Mouse (Mus musculus) embryonic facial prominence, embryonic 14.5 days (tissue): Measurements from ENCODE around the gene Sec14l5. TPM values are rescaled to one million over a fixed set of nuclear protein-coding genes. Genes with fewer than 3 reads are reported as not detected.

ENCODE experiments used
- ATAC-seq: fragments of 200-750 bp; cut with Nextera tagmentation; 2 replicates; pipeline ENCODE4 v1.8.0; 2017; ENCODE audit warnings: low read depth, moderate number of reproducible peaks, moderate TSS enrichment
- DNase-seq: peaks from one replicate; pipeline ENCODE4 v3.0.0-alpha.2; 2015; ENCODE audit warnings: low spot score
- H3K27ac ChIP-seq: fragments of 300-500 bp; sonication (generic); replicated peaks from 2 replicates; pipeline ENCODE4 v1.5.1; 2014; ENCODE audit warnings: low read depth, mild to moderate bottlenecking, low read length, moderate library complexity
- H3K27me3 ChIP-seq: fragments of 300-500 bp; sonication (generic); replicated peaks from 2 replicates; pipeline ENCODE4 v1.6.1; 2014; ENCODE audit warnings: low read length; ENCODE audit not compliant: control insufficient read depth, insufficient read depth
- H3K36me3 ChIP-seq: fragments of 300-500 bp; sonication (generic); 2 replicates; pipeline ENCODE4 v1.6.1; 2014; ENCODE audit warnings: low read length, mixed read lengths; ENCODE audit not compliant: control insufficient read depth, insufficient read depth
- H3K4me1 ChIP-seq: fragments of 300-500 bp; sonication (generic); 2 replicates; pipeline ENCODE4 v1.6.1; 2014; ENCODE audit warnings: antibody characterized with exemption, low read length; ENCODE audit not compliant: control insufficient read depth, insufficient read depth
- H3K4me2 ChIP-seq: fragments of 300-500 bp; sonication (generic); 2 replicates; pipeline ENCODE4 v1.6.1; 2014; ENCODE audit warnings: low read depth, mild to moderate bottlenecking, low read length, moderate library complexity, mixed read lengths
- H3K4me3 ChIP-seq: fragments of 300-500 bp; sonication (generic); 2 replicates; pipeline ENCODE4 v1.5.1; 2014; ENCODE audit warnings: low read depth, mild to moderate bottlenecking, low read length
- H3K9ac ChIP-seq: fragments of 300-500 bp; sonication (generic); 2 replicates; pipeline ENCODE4 v1.6.1; 2014; ENCODE audit warnings: low read depth, mild to moderate bottlenecking, low read length, moderate library complexity, mixed read lengths
- H3K9me3 ChIP-seq: fragments of 300-500 bp; sonication (generic); 2 replicates; pipeline ENCODE4 v1.6.1; 2016; ENCODE audit warnings: low read length; ENCODE audit not compliant: control insufficient read depth
- WGBS: fragments of 180-500 bp; shearing (Covaris S2); extraction: QIAGEN DNeasy Blood & Tissue Kit; methylation state at CpG from one replicate; pipeline ENCODE4 v1.1.7; 2014; 5-methylcytosine and 5-hydroxymethylcytosine counted together
- polyA plus RNA-seq: library from polyadenylated mRNA; unstranded; fragments of >200 nt; fragmentation: Nextera tagmentation; extraction: Ambion mirVana; gene quantifications from 2 replicates; pipeline ENCODE4 v1.2.1, GENCODE M21; 2014

Sec14l5 gene
- polyA plus RNA-seq = 0.22 and 0.36 TPM in 2 replicates

- peak within 1 kb of the TSS; percentile 56 for H3K4me2 ChIP-seq
- peak; percentile 35 for ATAC-seq
- peak within 1 kb of the TSS; percentile 30 for H3K4me3 ChIP-seq
- WGBS = 13% methylated on average over 13 of the region's 13 CpGs
- H3K36me3 ChIP-seq = no peaks in the 10 kb centered on the region
- H3K27me3 ChIP-seq = peaks cover 5% of the 10 kb centered on the region
- no peak within 1 kb of the TSS for H3K27ac ChIP-seq
- H3K9me3 ChIP-seq = no peaks in the 10 kb centered on the region
- DNase-seq = no peak
- H3K4me1 ChIP-seq = peaks cover 3% of the 10 kb centered on the region; the same call in 1 of the 2 replicates
- peak within 1 kb of the TSS; percentile 30; the same call in 1 of the 2 replicates for H3K9ac ChIP-seq
Measured at GRCm38 (mm10) chr16:5147037-5147385, at the start of gene Sec14l5. Gene Sec14l5 (plus strand): TSS chr16:5147109.

GRCm38 (mm10) chr16:5101000-5101399, 45.9 kb upstream of the Sec14l5 start:
- no peaks in the 10 kb centered on the region for H3K36me3 ChIP-seq
- no peaks in the 10 kb centered on the region for H3K27me3 ChIP-seq
- no peak overlapping the region for H3K27ac ChIP-seq
- H3K4me2 ChIP-seq = no peak overlapping the region
- no peak overlapping the region for H3K9ac ChIP-seq
- ATAC-seq = no peak
- no peak for DNase-seq
- H3K9me3 ChIP-seq = no peaks in the 10 kb centered on the region
- WGBS = 80% methylated on average over 4 of the region's 6 CpGs
- no peaks in the 10 kb centered on the region for H3K4me1 ChIP-seq
- no peak overlapping the region for H3K4me3 ChIP-seq

- ATAC-seq (no peak), DNase-seq (no peak)
- 52% methylated on average over 7 of the region's 7 CpGs for WGBS
- no peak overlapping the region for H3K27ac ChIP-seq
- no peak overlapping the region for H3K9ac ChIP-seq
- H3K4me3 ChIP-seq = no peak overlapping the region
- H3K4me2 ChIP-seq = no peak overlapping the region
- no peaks in the 10 kb centered on the region for H3K36me3 ChIP-seq
- H3K27me3 ChIP-seq = no peaks in the 10 kb centered on the region
- H3K9me3 ChIP-seq = no peaks in the 10 kb centered on the region
- H3K4me1 ChIP-seq = peaks cover 19% of the 10 kb centered on the region
Measured at GRCm38 (mm10) chr16:5109877-5110276, 37.0 kb upstream of the Sec14l5 start.

GRCm38 (mm10) chr16:5111021-5111420, 35.9 kb upstream of the Sec14l5 start:
- Histone ChIP-seq H3K36me3 (no peaks in the 10 kb centered on the region), H3K4me3 (no peak overlapping the region), H3K9ac (no peak overlapping the region), H3K27ac (no peak overlapping the region), H3K27me3 (no peaks in the 10 kb centered on the region), H3K4me1 (peaks cover 19% of the 10 kb centered on the region), H3K9me3 (no peaks in the 10 kb centered on the region), H3K4me2 (no peak overlapping the region)
- peak; percentile 42 for DNase-seq
- WGBS = 84% methylated on average over 3 of the region's 3 CpGs
- ATAC-seq = peak; percentile 23; the same call in 1 of the 2 replicates

- H3K4me3 ChIP-seq = no peak overlapping the region
- no peak overlapping the region for H3K4me2 ChIP-seq
- H3K9ac ChIP-seq = no peak overlapping the region
- H3K36me3 ChIP-seq = no peaks in the 10 kb centered on the region
- ATAC-seq = peak; percentile 69
- peaks cover 19% of the 10 kb centered on the region for H3K4me1 ChIP-seq
- 39% methylated on average over 4 of the region's 4 CpGs for WGBS
- peak; percentile 74 for DNase-seq
- H3K27me3 ChIP-seq = no peaks in the 10 kb centered on the region
- peak overlapping the region; percentile 69 for H3K27ac ChIP-seq
- no peaks in the 10 kb centered on the region for H3K9me3 ChIP-seq
Measured at GRCm38 (mm10) chr16:5113002-5113550, 33.8 kb upstream of the Sec14l5 start.

- H3K4me1 ChIP-seq = peaks cover 19% of the 10 kb centered on the region
- H3K27me3 ChIP-seq = no peaks in the 10 kb centered on the region
- peak overlapping the region; percentile 59; the same call in 1 of the 2 replicates for H3K27ac ChIP-seq
- no peak overlapping the region for H3K4me3 ChIP-seq
- peak; percentile 71 for ATAC-seq
- no peak overlapping the region for H3K4me2 ChIP-seq
- no peak overlapping the region for H3K9ac ChIP-seq
- H3K36me3 ChIP-seq = no peaks in the 10 kb centered on the region
- WGBS = 64% methylated on average over 2 of the region's 2 CpGs
- DNase-seq = peak; percentile 65
- H3K9me3 ChIP-seq = no peaks in the 10 kb centered on the region
Measured at GRCm38 (mm10) chr16:5113582-5113981, 33.3 kb upstream of the Sec14l5 start.

- H3K36me3 ChIP-seq = no peaks in the 10 kb centered on the region
- no peaks in the 10 kb centered on the region for H3K27me3 ChIP-seq
- DNase-seq (no peak), ATAC-seq (no peak)
- H3K4me2 ChIP-seq = no peak overlapping the region
- H3K4me1 ChIP-seq = no peaks in the 10 kb centered on the region
- no peaks in the 10 kb centered on the region; the same call in 1 of the 2 replicates for H3K9me3 ChIP-seq
- no peak overlapping the region for H3K4me3 ChIP-seq
- H3K9ac ChIP-seq = no peak overlapping the region
- 69% methylated on average over 4 of the region's 4 CpGs for WGBS
- H3K27ac ChIP-seq = no peak overlapping the region
Measured at GRCm38 (mm10) chr16:5119385-5119784, 27.5 kb upstream of the Sec14l5 start.

- no peaks in the 10 kb centered on the region for H3K27me3 ChIP-seq
- H3K27ac ChIP-seq = no peak overlapping the region
- DNase-seq (peak; percentile 36), ATAC-seq (no peak)
- no peak overlapping the region for H3K4me3 ChIP-seq
- no peaks in the 10 kb centered on the region for H3K4me1 ChIP-seq
- no peak overlapping the region for H3K9ac ChIP-seq
- WGBS = 68% methylated on average over 4 of the region's 4 CpGs
- no peaks in the 10 kb centered on the region; the same call in 1 of the 2 replicates for H3K9me3 ChIP-seq
- no peaks in the 10 kb centered on the region for H3K36me3 ChIP-seq
- no peak overlapping the region for H3K4me2 ChIP-seq
Measured at GRCm38 (mm10) chr16:5119845-5120244, 27.1 kb upstream of the Sec14l5 start.

GRCm38 (mm10) chr16:5123476-5123875, 23.4 kb upstream of the Sec14l5 start:
- H3K9ac ChIP-seq = no peak overlapping the region
- no peak overlapping the region for H3K4me2 ChIP-seq
- H3K27me3 ChIP-seq = peaks cover 3% of the 10 kb centered on the region; the same call in 1 of the 2 replicates
- ATAC-seq (no peak), DNase-seq (no peak)
- no peaks in the 10 kb centered on the region; the same call in 1 of the 2 replicates for H3K9me3 ChIP-seq
- no peaks in the 10 kb centered on the region for H3K36me3 ChIP-seq
- no peak overlapping the region for H3K27ac ChIP-seq
- 58% methylated on average over 6 of the region's 6 CpGs for WGBS
- H3K4me1 ChIP-seq = no peaks in the 10 kb centered on the region
- H3K4me3 ChIP-seq = no peak overlapping the region
